Mouse (Mus musculus) forebrain, embryonic 14.5 days (tissue): Measurements from ENCODE around the gene Large2. TPM values are rescaled to one million over a fixed set of nuclear protein-coding genes. Genes with fewer than 3 reads are reported as not detected.
A peak's percentile ranks its signal among the peaks of the same experiment; 100 is the strongest.

Experiments used
- ATAC-seq: fragments of 200-750 bp; cut with Nextera tagmentation; 2 replicates; pipeline ENCODE4 v1.8.0; 2017; ENCODE audit warnings: mild to moderate bottlenecking, moderate library complexity
- DNase-seq: peaks from one replicate; pipeline ENCODE4 v3.0.0-alpha.2; 2015; ENCODE audit warnings: low spot score
- H3K27ac ChIP-seq: fragments of 300-500 bp; sonication (generic); 2 replicates; pipeline ENCODE4 v1.5.1; 2014; ENCODE audit warnings: low read depth, mild to moderate bottlenecking, control low read depth, low read length, moderate library complexity
- H3K27me3 ChIP-seq: fragments of 300-500 bp; sonication (generic); replicated peaks from 2 replicates; pipeline ENCODE4 v1.6.1; 2014; ENCODE audit warnings: low read length, control low read depth, mixed read lengths; ENCODE audit not compliant: control insufficient read depth, insufficient read depth
- H3K36me3 ChIP-seq: fragments of 300-500 bp; sonication (generic); 2 replicates; pipeline ENCODE4 v1.6.1; 2014; ENCODE audit warnings: low read length, control low read depth; ENCODE audit not compliant: control insufficient read depth, insufficient read depth
- H3K4me1 ChIP-seq: fragments of 300-500 bp; sonication (generic); 2 replicates; pipeline ENCODE4 v1.6.1; 2014; ENCODE audit warnings: antibody characterized with exemption, low read length, control low read depth; ENCODE audit not compliant: control insufficient read depth, insufficient read depth
- H3K4me2 ChIP-seq: fragments of 300-500 bp; sonication (generic); 2 replicates; pipeline ENCODE4 v1.6.1; 2014; ENCODE audit warnings: mild to moderate bottlenecking, control low read depth, low read length
- H3K4me3 ChIP-seq: fragments of 300-500 bp; sonication (generic); 2 replicates; pipeline ENCODE4 v1.5.1; 2014; ENCODE audit warnings: low read depth, low read length, control low read depth
- H3K9ac ChIP-seq: fragments of 300-500 bp; sonication (generic); 2 replicates; pipeline ENCODE4 v1.6.1; 2014; ENCODE audit warnings: mild to moderate bottlenecking, low read length, control low read depth, moderate library complexity
- H3K9me3 ChIP-seq: fragments of 300-500 bp; sonication (generic); replicated peaks from 2 replicates; pipeline ENCODE4 v1.6.1; 2016; ENCODE audit warnings: low read length, control low read depth, mixed read lengths; ENCODE audit not compliant: control insufficient read depth
- WGBS: fragments of 180-500 bp; shearing (Covaris S2); extraction: QIAGEN DNeasy Blood & Tissue Kit; methylation state at CpG from one replicate; pipeline ENCODE4 v1.1.7; 2014; 5-methylcytosine and 5-hydroxymethylcytosine counted together
- polyA plus RNA-seq: library from polyadenylated mRNA; unstranded; fragments of >200 nt; fragmentation: Nextera tagmentation; extraction: Ambion mirVana; gene quantifications from 2 replicates; pipeline ENCODE4 v1.2.1, GENCODE M21; 2014

Gene Large2
- polyA plus RNA-seq, 1 experiment from 2014 or later: 0.99 TPM

- Histone ChIP-seq H3K4me2 (peak overlapping the region; percentile 57), H3K36me3 (peaks cover under 1% of the 10 kb centered on the region), H3K9me3 (no peaks in the 10 kb centered on the region), H3K4me1 (peaks cover 40% of the 10 kb centered on the region), H3K9ac (peak overlapping the region; percentile 58), H3K4me3 (peak overlapping the region; percentile 23), H3K27ac (peak overlapping the region; percentile 81), H3K27me3 (no peaks in the 10 kb centered on the region)
- no peak for ATAC-seq
- WGBS: 4% methylated on average over 26 of the region's 26 CpGs
- peak; percentile 66 for DNase-seq
These were observed 17.9 kb upstream of the Large2 start for GRCm38 (mm10) chr2:92392318-92393264.

GRCm38 (mm10) chr2:92391703-92392317, 17.1 kb upstream of the Large2 start:
- DNase-seq: no peak
- Histone ChIP-seq H3K27ac (peak overlapping the region; percentile 81), H3K36me3 (peaks cover 9% of the 10 kb centered on the region), H3K4me3 (peak overlapping the region; percentile 23), H3K9me3 (no peaks in the 10 kb centered on the region), H3K9ac (peak overlapping the region; percentile 58), H3K4me1 (peaks cover 43% of the 10 kb centered on the region), H3K4me2 (peak overlapping the region; percentile 57), H3K27me3 (no peaks in the 10 kb centered on the region)
- ATAC-seq: no peak
- 15% methylated on average over 11 of the region's 11 CpGs for WGBS

- DNase-seq (no peak), ATAC-seq (no peak)
- H3K36me3 ChIP-seq: peaks cover 15% of the 10 kb centered on the region
- peak overlapping the region; percentile 57 for H3K4me2 ChIP-seq
- no peak overlapping the region for H3K9ac ChIP-seq
- H3K27me3 ChIP-seq: no peaks in the 10 kb centered on the region
- H3K9me3 ChIP-seq: no peaks in the 10 kb centered on the region
- H3K4me3 ChIP-seq: no peak overlapping the region
- H3K4me1 ChIP-seq: peaks cover 43% of the 10 kb centered on the region
- no peak overlapping the region for H3K27ac ChIP-seq
- WGBS: 77% methylated on average over 8 of the region's 8 CpGs
These were observed 16.4 kb upstream of the Large2 start for GRCm38 (mm10) chr2:92391116-92391515.

DNA sequence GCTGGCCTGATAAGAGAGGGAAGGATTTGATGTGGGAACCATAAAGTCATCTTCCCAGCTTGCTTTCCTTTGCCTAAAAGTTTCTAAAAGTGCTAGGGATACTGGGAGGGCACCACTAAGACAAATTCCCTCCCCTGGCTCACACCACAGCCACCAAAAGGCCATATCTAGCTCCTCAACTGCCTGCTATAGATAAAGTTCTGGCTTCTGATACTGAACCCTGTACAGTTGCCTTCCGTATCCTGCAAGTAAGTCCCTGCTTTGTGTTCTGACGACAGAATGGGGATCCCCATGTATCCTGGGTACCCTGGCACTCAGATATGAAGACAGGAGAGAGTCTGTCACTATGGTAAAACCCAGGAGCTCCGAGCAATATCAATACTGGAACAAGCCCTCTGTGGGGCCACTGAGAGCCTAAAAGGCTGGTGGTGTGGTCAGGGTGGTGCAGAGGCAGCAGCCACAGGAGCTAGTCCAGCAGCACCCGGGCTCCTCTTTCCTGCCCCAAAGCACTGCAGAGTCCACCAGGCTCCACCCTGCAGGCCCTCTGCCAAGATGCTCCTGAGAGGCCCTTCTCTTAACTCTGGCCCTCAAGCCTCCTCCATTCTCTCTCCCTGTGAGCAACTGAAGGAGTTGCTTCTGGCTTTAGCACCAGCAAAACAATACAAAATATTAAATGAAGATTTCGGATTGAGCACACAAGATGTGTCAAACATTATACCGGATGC, 15.7 kb upstream of the Large2 start:
- Histone ChIP-seq H3K4me1 (peaks cover 43% of the 10 kb centered on the region), H3K9me3 (no peaks in the 10 kb centered on the region), H3K36me3 (peaks cover 23% of the 10 kb centered on the region), H3K4me3 (no peak overlapping the region), H3K27ac (peak overlapping the region; percentile 82; the same call in 1 of the 2 replicates), H3K27me3 (no peaks in the 10 kb centered on the region), H3K9ac (no peak overlapping the region; the same call in 1 of the 2 replicates), H3K4me2 (peak overlapping the region; percentile 84; the same call in 1 of the 2 replicates)
- DNase-seq (no peak), ATAC-seq (no peak)
- WGBS: 72% methylated on average over 6 of the region's 6 CpGs

DNA sequence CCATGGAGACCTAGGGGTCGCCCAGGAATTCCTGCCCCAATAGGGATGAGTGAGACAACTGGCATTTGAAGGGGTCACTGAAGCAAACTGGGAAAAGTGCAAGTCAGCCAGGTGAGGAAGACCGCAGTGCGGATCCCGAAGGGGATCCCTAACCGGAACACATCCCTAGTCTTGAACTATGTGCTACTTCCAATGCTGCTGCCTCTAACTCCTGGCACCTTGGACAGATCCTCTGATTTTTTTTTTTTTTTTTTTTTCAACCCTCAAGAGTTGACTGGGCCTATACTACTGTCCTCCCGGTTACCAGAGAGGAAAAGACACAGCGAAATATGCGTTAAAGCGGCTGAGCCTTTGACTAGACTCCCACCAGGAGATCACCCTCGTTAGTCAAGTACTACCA, 15.0 kb upstream of the Large2 start:
- Histone ChIP-seq H3K36me3 (peaks cover 30% of the 10 kb centered on the region), H3K4me2 (peak overlapping the region; percentile 84), H3K4me3 (peak overlapping the region; percentile 79), H3K4me1 (peaks cover 43% of the 10 kb centered on the region), H3K27ac (peak overlapping the region; percentile 82), H3K9me3 (no peaks in the 10 kb centered on the region), H3K9ac (peak overlapping the region; percentile 89; the same call in 1 of the 2 replicates), H3K27me3 (no peaks in the 10 kb centered on the region)
- ATAC-seq (no peak), DNase-seq (no peak)
- WGBS: under 1% methylated on average over 10 of the region's 10 CpGs

GRCm38 (mm10) chr2:92388891-92389641, 14.4 kb upstream of the Large2 start:
- ATAC-seq: peak; percentile 94
- peak overlapping the region; percentile 79 for H3K4me3 ChIP-seq
- peaks cover 36% of the 10 kb centered on the region for H3K36me3 ChIP-seq
- under 1% methylated on average over 53 of the region's 62 CpGs for WGBS
- H3K9me3 ChIP-seq: no peaks in the 10 kb centered on the region
- H3K4me2 ChIP-seq: peak overlapping the region; percentile 84
- H3K9ac ChIP-seq: peak overlapping the region; percentile 89
- H3K27ac ChIP-seq: peak overlapping the region; percentile 82
- H3K27me3 ChIP-seq: no peaks in the 10 kb centered on the region
- H3K4me1 ChIP-seq: peaks cover 43% of the 10 kb centered on the region
- peak; percentile 98 for DNase-seq

DNA sequence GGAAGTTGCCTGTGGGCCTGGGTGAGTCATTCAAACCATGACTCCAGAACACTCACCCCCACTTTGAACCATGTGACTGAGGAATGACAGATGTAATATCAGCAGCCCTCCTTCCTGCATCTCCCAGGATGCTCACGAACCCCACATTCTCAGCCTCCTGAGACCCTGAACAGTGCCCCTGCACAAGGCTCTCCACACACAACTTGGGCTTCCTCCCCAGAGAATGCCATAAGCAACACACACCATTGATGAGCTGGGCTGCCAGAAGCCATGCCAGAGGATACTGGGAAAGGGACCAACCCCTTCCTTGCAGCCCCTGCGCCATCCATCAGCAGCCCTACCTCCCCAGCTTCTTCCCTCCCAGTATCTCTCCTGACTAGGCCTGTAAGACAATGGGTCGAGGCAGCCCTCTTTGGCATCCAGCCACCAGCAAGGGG, 13.4 kb upstream of the Large2 start:
- 22% methylated on average over 3 of the region's 3 CpGs for WGBS
- ATAC-seq (no peak), DNase-seq (no peak)
- H3K4me3 ChIP-seq: peak overlapping the region; percentile 79
- peaks cover 43% of the 10 kb centered on the region for H3K4me1 ChIP-seq
- H3K9ac ChIP-seq: peak overlapping the region; percentile 89
- H3K36me3 ChIP-seq: peaks cover 46% of the 10 kb centered on the region
- H3K4me2 ChIP-seq: peak overlapping the region; percentile 84
- no peaks in the 10 kb centered on the region for H3K9me3 ChIP-seq
- H3K27ac ChIP-seq: peak overlapping the region; percentile 82; the same call in 1 of the 2 replicates
- H3K27me3 ChIP-seq: no peaks in the 10 kb centered on the region

DNA sequence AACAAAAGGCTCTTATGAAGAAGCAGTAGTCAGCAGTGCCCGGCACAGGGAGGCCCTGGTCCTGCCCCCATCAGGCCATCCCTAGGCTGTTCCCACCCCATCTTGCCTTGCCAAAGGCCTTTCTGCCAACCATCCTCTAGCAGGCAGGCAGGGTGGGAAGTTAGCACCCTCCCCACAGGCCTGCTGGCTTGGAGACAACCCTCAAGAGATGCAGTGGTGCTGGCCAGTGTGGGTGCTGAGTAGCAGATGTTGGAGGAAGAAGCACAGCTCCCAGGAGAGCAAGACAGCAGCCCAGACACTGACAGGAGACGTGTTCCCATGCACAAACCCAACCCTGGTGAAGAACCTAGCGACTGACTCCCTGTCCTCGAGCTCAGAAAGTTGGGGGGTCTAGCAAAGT, 13.0 kb upstream of the Large2 start:
- peak overlapping the region; percentile 79 for H3K4me3 ChIP-seq
- no peak for DNase-seq
- peaks cover 50% of the 10 kb centered on the region for H3K36me3 ChIP-seq
- no peak for ATAC-seq
- H3K9ac ChIP-seq: peak overlapping the region; percentile 89
- H3K4me1 ChIP-seq: peaks cover 39% of the 10 kb centered on the region
- peak overlapping the region; percentile 84 for H3K4me2 ChIP-seq
- H3K27ac ChIP-seq: 0 out of 2 replicates have a peak overlapping the region, but pooled peaks have one; percentile 27
- no peaks in the 10 kb centered on the region for H3K27me3 ChIP-seq
- H3K9me3 ChIP-seq: no peaks in the 10 kb centered on the region
- 74% methylated on average over 4 of the region's 4 CpGs for WGBS
